Mouse (Mus musculus): ENCODE measurements around the gene Iars2. TPM values are rescaled to one million over a fixed set of nuclear protein-coding genes. Genes with fewer than 3 reads are reported as not detected.
"Not testable (repeated sequence)": the region's sequence is repeated elsewhere in the genome, so short reads cannot be mapped to it uniquely, and the experiment has no call there.

Gene Iars2
- polyA plus RNA-seq, 1 experiment from 2014 or later = 31.3 TPM

GRCm38 (mm10) chr1:185331983-185332430 lies 2.8 kb upstream of the Iars2 start, which contains the start of gene Bpnt1:
Bpnt1 (plus strand) TSS chr1:185332149.
- peak; percentile 85 for DNase-seq (ENCODE audit: low spot score)

- DNase-seq (ENCODE audit: low spot score) = no peak
These were observed 2.2 kb upstream of the Iars2 start for GRCm38 (mm10) chr1:185331364-185331763.

GRCm38 (mm10) chr1:185329851-185330250 lies 655 bp upstream of the Iars2 start:
- no peak for DNase-seq (ENCODE audit: low spot score)

- not testable (repeated sequence) for DNase-seq (ENCODE audit: low spot score)
These were observed 1.3 kb downstream of the Iars2 start for GRCm38 (mm10) chr1:185327754-185328345.

- DNase-seq (ENCODE audit: low spot score) = no peak
These were observed 13.2 kb downstream of the Iars2 start for GRCm38 (mm10) chr1:185315846-185316568.

GRCm38 (mm10) chr1:185314546-185314945 lies 14.7 kb downstream of the Iars2 start:
- no peak for DNase-seq (ENCODE audit: low spot score)

GRCm38 (mm10) chr1:185311949-185312348 lies 17.2 kb downstream of the Iars2 start:
- DNase-seq (ENCODE audit: low spot score) = no peak

GRCm38 (mm10) chr1:185308908-185309307 lies 20.3 kb downstream of the Iars2 start:
- no peak for DNase-seq (ENCODE audit: low spot score)

- no peak for DNase-seq (ENCODE audit: low spot score)
These were observed 20.9 kb downstream of the Iars2 start for GRCm38 (mm10) chr1:185308334-185308733.

- no peak for DNase-seq (ENCODE audit: low spot score)
These were observed 21.6 kb downstream of the Iars2 start for GRCm38 (mm10) chr1:185307645-185308044.

GRCm38 (mm10) chr1:185306836-185307235 lies 22.4 kb downstream of the Iars2 start:
- DNase-seq (ENCODE audit: low spot score) = no peak

GRCm38 (mm10) chr1:185302816-185303215 lies 26.4 kb downstream of the Iars2 start:
- no peak for DNase-seq (ENCODE audit: low spot score)

- DNase-seq (ENCODE audit: low spot score) = no peak
These were observed 30.7 kb downstream of the Iars2 start for GRCm38 (mm10) chr1:185298496-185298895.

GRCm38 (mm10) chr1:185296850-185297249 lies 32.3 kb downstream of the Iars2 start:
- DNase-seq (ENCODE audit: low spot score) = no peak

GRCm38 (mm10) chr1:185292646-185293360 lies 36.4 kb downstream of the Iars2 start:
- DNase-seq (ENCODE audit: low spot score) = no peak

GRCm38 (mm10) chr1:185291336-185291735 lies 37.9 kb downstream of the Iars2 start:
- no peak for DNase-seq (ENCODE audit: low spot score)

- no peak for DNase-seq (ENCODE audit: low spot score)
These were observed 40.0 kb downstream of the Iars2 start for GRCm38 (mm10) chr1:185289231-185289630.

- DNase-seq (ENCODE audit: low spot score) = no peak
These were observed 42.1 kb downstream of the Iars2 start for GRCm38 (mm10) chr1:185287066-185287465.

- DNase-seq (ENCODE audit: low spot score) = no peak
These were observed 44.0 kb downstream of the Iars2 start for GRCm38 (mm10) chr1:185285171-185285570.

- no peak for DNase-seq (ENCODE audit: low spot score)
These were observed 44.5 kb downstream of the Iars2 start for GRCm38 (mm10) chr1:185284740-185285139.

GRCm38 (mm10) chr1:185283247-185283646 lies 45.9 kb downstream of the Iars2 start:
- no peak for DNase-seq (ENCODE audit: low spot score)

GRCm38 (mm10) chr1:185282846-185283245 lies 46.4 kb downstream of the Iars2 start:
- DNase-seq (ENCODE audit: low spot score) = no peak
